16 mouse cellular contexts compared by ENCODE assay signal in the genomic region with DNA sequence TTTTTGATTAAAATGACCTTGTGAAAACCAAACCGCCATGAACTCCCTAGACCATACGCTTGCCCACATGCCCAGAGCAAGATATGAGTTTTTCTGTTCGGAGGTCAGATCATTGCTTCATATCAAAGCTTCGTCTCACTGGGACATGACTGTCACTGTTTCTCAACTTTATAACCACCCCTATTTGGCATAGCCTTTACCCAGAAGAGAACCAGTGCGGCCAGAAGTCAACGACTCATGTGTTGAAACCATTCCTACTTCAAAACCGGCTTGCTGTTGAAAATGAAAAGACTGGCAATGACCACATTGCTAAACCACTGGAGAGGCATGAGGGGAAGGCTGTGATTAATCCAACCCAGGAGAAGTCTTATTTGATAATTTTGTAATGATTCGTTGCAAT. TPM values are rescaled to one million over a fixed set of nuclear protein-coding genes. Genes with fewer than 3 reads are reported as not detected.
DNase-seq lines count a peak whose midpoint lies in the region.
"Had no signal": no experiment of that assay in that cellular context is flagged by ENCODE, and none has a peak within 500 bp of the region (broad histone marks: within the 10 kb centered on the region; RNA-seq: fewer than 3 reads in every experiment).

No protein-coding gene starts in this region.

- peak; percentile 32 for DNase-seq in adrenal gland, postnatal 10 days
- DNase-seq in adrenal gland, postnatal 25 days: no peak
- peak; percentile 22 for DNase-seq in lung, postnatal 25 days (ENCODE audit: low spot score)
- no peak for DNase-seq in lung, postnatal 14 days
- peak; percentile 76 for DNase-seq in fat pad, adult 2 months (ENCODE audit: extremely low read depth, low read depth, low spot score)
- peak; percentile 44 for DNase-seq in skeletal muscle tissue, adult 2 months (ENCODE audit: low read depth, low spot score)
- no peak for DNase-seq in neural tube, embryonic 10.5 days (ENCODE audit: extremely low spot score, low spot score)
- DNase-seq in left cerebral cortex, adult 8-10 months (ENCODE audit: low spot score in 2 of 2): no peak
- DNase-seq: cerebellum, adult 9-10 months; cerebellum, postnatal 36 days; gastrocnemius, adult 2 months; gastrocnemius, postnatal 36 days; heart, postnatal 14 days; kidney, adult 8-10 months; liver; right cerebral cortex, postnatal 4 days had no signal

RNA-seq across cellular contexts. Expression of a gene that starts 54.3 kb away (rescaled TPM):
- total RNA-seq in adrenal gland, postnatal 10 days (2021): 1 to 10 TPM; 4.2 to 4.6 TPM
- 1.8 and 2.7 TPM in 2 replicates for total RNA-seq in adrenal gland, postnatal 25 days (2021)
- total RNA-seq in left cerebral cortex, adult 8-10 months (2022): 10 to 100 TPM in 3 of 4 experiments, 1 to 10 TPM in 1; 7.6 to 45.4 (median 23.2) TPM

Comparison
In these comparisons a context has a peak if more than half of its experiments do, and no peak if none do; other contexts are left out.
1. DNase-seq: peak in adrenal gland, postnatal 10 days (single experiment), lung, postnatal 25 days (single experiment), fat pad, adult 2 months (single experiment) and skeletal muscle tissue, adult 2 months (single experiment); none in adrenal gland, postnatal 25 days (single experiment), lung, postnatal 14 days (single experiment), neural tube, embryonic 10.5 days (single experiment) and left cerebral cortex, adult 8-10 months (0 of 2).